Mouse (Mus musculus) G1E (cell line): ENCODE measurements around the gene Trir. TPM values are rescaled to one million over a fixed set of nuclear protein-coding genes. Genes with fewer than 3 reads are reported as not detected.

Experiments
- ATAC-seq: 2 replicates; pipeline ENCODE4 v1.8.0; 2016; ENCODE audit warnings: mild to moderate bottlenecking; ENCODE audit not compliant: insufficient number of reproducible peaks, poor library complexity, low FRiP score, severe bottlenecking; ENCODE audit errors: extremely low read depth
- DNase-seq: peaks from one replicate; pipeline ENCODE4 v3.0.0; 2012; ENCODE audit warnings: low spot score
- H3K27me3 ChIP-seq: 2 replicates; pipeline ENCODE4 v1.6.1; 2012; ENCODE audit warnings: mild to moderate bottlenecking, low read length, inconsistent platforms; ENCODE audit not compliant: insufficient read depth
- H3K36me3 ChIP-seq: replicated peaks from 2 replicates; pipeline ENCODE3; 2012; ENCODE audit warnings: mild to moderate bottlenecking, inconsistent platforms
- H3K4me1 ChIP-seq: 2 replicates; pipeline ENCODE4 v1.6.1; 2012; ENCODE audit warnings: low read depth, low read length, inconsistent platforms, mixed read lengths; ENCODE audit not compliant: insufficient read depth
- H3K4me3 ChIP-seq: 2 replicates; pipeline ENCODE4 v1.5.1; 2012; ENCODE audit warnings: low read depth, mild to moderate bottlenecking, inconsistent platforms, low read length, moderate library complexity, mixed read lengths
- H3K9me3 ChIP-seq: replicated peaks from 2 replicates; pipeline ENCODE4 v1.6.1; 2012; ENCODE audit warnings: inconsistent platforms
- CTCF ChIP-seq: IDR thresholded peaks from 2 replicates; pipeline ENCODE4 v1.5.1; 2012; ENCODE audit warnings: low read depth, low read length, inconsistent platforms, mixed read lengths
- GATA1 ChIP-seq: IDR thresholded peaks from 2 replicates; pipeline ENCODE4 v1.6.1; 2012; ENCODE audit warnings: borderline replicate concordance, low read length, inconsistent platforms, mixed read lengths
- GATA2 ChIP-seq: IDR thresholded peaks from 2 replicates; pipeline ENCODE4 v1.6.1; 2012; ENCODE audit warnings: low read depth, low read length, inconsistent platforms, borderline replicate concordance
- POLR2AphosphoS5 ChIP-seq: IDR thresholded peaks from 2 replicates; pipeline ENCODE4 v1.6.1; 2012; ENCODE audit warnings: low read depth, low read length, inconsistent platforms; ENCODE audit not compliant: insufficient replicate concordance
- TAL1 ChIP-seq: conservative IDR thresholded peaks from 2 replicates; pipeline ENCODE4 v1.6.1; 2012; ENCODE audit warnings: low read depth, low read length, inconsistent platforms, mixed read lengths
- polyA plus RNA-seq: library from polyadenylated mRNA; stranded (reverse); fragments of >175 nt; gene quantifications from 2 replicates; pipeline ENCODE4 v1.2.3, GENCODE M21; 2012
- total RNA-seq, 2 experiments: library from RNA; stranded (forward) in 1 of 2; stranded (reverse) in 1 of 2; fragments of 200-1000 nt in 1 of 2; fragments of >200 nt in 1 of 2; fragmentation: Nextera tagmentation in 1 of 2; gene quantifications; 2 replicates each; pipeline ENCODE4 v1.2.3; 2014 to 2017

The Trir gene
- total and polyA plus RNA-seq, 3 experiments = 61.3 to 263 (median 151) TPM

GRCm38 (mm10) chr8:85037366-85037680 lies 10.7 kb downstream of the Trir start:
- Histone ChIP-seq H3K36me3 (peaks cover 62% of the 10 kb centered on the region), H3K4me1 (peaks cover 59% of the 10 kb centered on the region), H3K27me3 (no peaks in the 10 kb centered on the region), H3K4me3 (peak overlapping the region; percentile 90), H3K9me3 (no peaks in the 10 kb centered on the region)
- ATAC-seq (0 out of 2 replicates have a peak, but pooled peaks have one; percentile 7), DNase-seq (peak; percentile 59)
- TF ChIP-seq GATA1 = no peak
- TF ChIP-seq TAL1 = no peak
- no peak for TF ChIP-seq CTCF
- TF ChIP-seq GATA2 = no peak
- TF ChIP-seq POLR2AphosphoS5 = no peak

GRCm38 (mm10) chr8:85037681-85038531 lies 11.3 kb downstream of the Trir start:
- peaks cover 59% of the 10 kb centered on the region for H3K4me1 ChIP-seq

GRCm38 (mm10) chr8:85043619-85044018 lies 17.0 kb downstream of the Trir start:
- Histone ChIP-seq H3K9me3 (no peaks in the 10 kb centered on the region), H3K27me3 (no peaks in the 10 kb centered on the region), H3K36me3 (peaks cover 94% of the 10 kb centered on the region), H3K4me1 (peaks cover 69% of the 10 kb centered on the region), H3K4me3 (no peak overlapping the region)
- TF ChIP-seq GATA1 (no peak), TAL1 (no peak), POLR2AphosphoS5 (no peak), GATA2 (no peak), CTCF (no peak)
- ATAC-seq (no peak), DNase-seq (no peak)

More at GRCm38 (mm10) chr8:85037681-85038531, 11.3 kb downstream of the Trir start:
- Histone ChIP-seq H3K27me3 (no peaks in the 10 kb centered on the region), H3K4me3 (peak overlapping the region; percentile 90), H3K36me3 (peaks cover 61% of the 10 kb centered on the region), H3K9me3 (no peaks in the 10 kb centered on the region)
- TF ChIP-seq POLR2AphosphoS5 (no peak; the same call in 1 of the 2 replicates), GATA2 (no peak), CTCF (no peak), GATA1 (no peak), TAL1 (no peak)
- DNase-seq = peak; percentile 64
- no peak for ATAC-seq

- Histone ChIP-seq H3K36me3 (peaks cover 73% of the 10 kb centered on the region), H3K9me3 (no peaks in the 10 kb centered on the region), H3K4me1 (peaks cover 28% of the 10 kb centered on the region), H3K4me3 (no peak overlapping the region), H3K27me3 (no peaks in the 10 kb centered on the region)
- TF ChIP-seq GATA2 = no peak
- TF ChIP-seq TAL1 = no peak
- TF ChIP-seq POLR2AphosphoS5 = no peak
- no peak for TF ChIP-seq CTCF
- no peak for TF ChIP-seq GATA1
- no peak for DNase-seq
- no peak for ATAC-seq
These were observed 30.7 kb downstream of the Trir start for GRCm38 (mm10) chr8:85057367-85057766.

GRCm38 (mm10) chr8:85059879-85060616 lies 33.4 kb downstream of the Trir start, which contains the start of gene Fbxw9:
Gene Fbxw9, plus strand, starts transcription at chr8:85060055.
- H3K4me1 ChIP-seq = peaks cover 23% of the 10 kb centered on the region
- DNase-seq (peak; percentile 86), ATAC-seq (peak; percentile 75; the same call in 1 of the 2 replicates)
- no peak for TF ChIP-seq GATA1
- peak; percentile 87 for TF ChIP-seq POLR2AphosphoS5
- H3K4me3 ChIP-seq = peak within 1 kb of the TSS; percentile 99
- H3K27me3 ChIP-seq = no peaks in the 10 kb centered on the region
- no peaks in the 10 kb centered on the region for H3K9me3 ChIP-seq
- peaks cover 65% of the 10 kb centered on the region for H3K36me3 ChIP-seq

GRCm38 (mm10) chr8:85062603-85063002 lies 36.0 kb downstream of the Trir start:
- Histone ChIP-seq H3K36me3 (peaks cover 65% of the 10 kb centered on the region), H3K9me3 (no peaks in the 10 kb centered on the region), H3K27me3 (no peaks in the 10 kb centered on the region), H3K4me1 (peaks cover 29% of the 10 kb centered on the region), H3K4me3 (no peak overlapping the region)
- no peak for TF ChIP-seq GATA2
- no peak for TF ChIP-seq GATA1
- TF ChIP-seq TAL1 = no peak
- TF ChIP-seq POLR2AphosphoS5 = no peak
- no peak for TF ChIP-seq CTCF
- DNase-seq (no peak), ATAC-seq (no peak)

- no peaks in the 10 kb centered on the region for H3K9me3 ChIP-seq
- DNase-seq (no peak), ATAC-seq (no peak)
- peaks cover 23% of the 10 kb centered on the region for H3K4me1 ChIP-seq
- no peak for TF ChIP-seq TAL1
- TF ChIP-seq POLR2AphosphoS5 = no peak
- no peak for TF ChIP-seq GATA2
- no peak for TF ChIP-seq GATA1
- TF ChIP-seq CTCF = no peak
- H3K36me3 ChIP-seq = peaks cover 72% of the 10 kb centered on the region
- no peak overlapping the region for H3K4me3 ChIP-seq
- no peaks in the 10 kb centered on the region for H3K27me3 ChIP-seq
These were observed 38.6 kb downstream of the Trir start for GRCm38 (mm10) chr8:85065213-85065612.
